Mouse (Mus musculus): ENCODE data around the gene Olfr462. TPM values are rescaled to one million over a fixed set of nuclear protein-coding genes. Genes with fewer than 3 reads are reported as not detected.

Olfr462 gene
- polyA plus RNA-seq, 1 experiment from 2014 or later = not detected

GRCm38 (mm10) chr11:87841436-87841835, 50.6 kb downstream of the Olfr462 start:
- no peak for ATAC-seq (ENCODE audit: insufficient number of reproducible peaks, insufficient read depth, low FRiP score, low TSS enrichment)
- H3K27ac ChIP-seq = no peak overlapping the region
- no peak overlapping the region for H3K4me3 ChIP-seq
- no peaks in the 10 kb centered on the region for H3K27me3 ChIP-seq
- WGBS = 77% methylated on average over 3 of the region's 3 CpGs
- H3K4me1 ChIP-seq = no peaks in the 10 kb centered on the region
- H3K36me3 ChIP-seq = no peaks in the 10 kb centered on the region
- no peak overlapping the region for H3K4me2 ChIP-seq (replicated peaks)
- no peaks in the 10 kb centered on the region for H3K9me3 ChIP-seq
- H3K9ac ChIP-seq = no peak overlapping the region

- Histone ChIP-seq H3K9ac (no peak overlapping the region), H3K36me3 (no peaks in the 10 kb centered on the region), H3K4me1 (no peaks in the 10 kb centered on the region), H3K4me3 (no peak overlapping the region), H3K9me3 (no peaks in the 10 kb centered on the region), H3K4me2 (replicated peaks) (no peak overlapping the region), H3K27ac (no peak overlapping the region), H3K27me3 (no peaks in the 10 kb centered on the region)
- WGBS = 78% methylated on average over 8 of the region's 8 CpGs
- no peak for ATAC-seq (ENCODE audit: insufficient number of reproducible peaks, insufficient read depth, low FRiP score, low TSS enrichment)
Measured at GRCm38 (mm10) chr11:87840676-87841075, 51.4 kb downstream of the Olfr462 start.

Other genes with a start within 250 kb of the Olfr462 start
- 4.5 and 5.5 TPM in 2 replicates for gene Rnf43, start 229.5 kb downstream of the Olfr462 start, polyA plus RNA-seq (2016; fragmentation: Nextera tagmentation; extraction: Ambion mirVana)
- gene Supt4a, start 154.7 kb downstream of the Olfr462 start, polyA plus RNA-seq (2016; fragmentation: Nextera tagmentation; extraction: Ambion mirVana) = 158 TPM in 2 replicates
- gene Tspoap1, start 131.7 kb downstream of the Olfr462 start, polyA plus RNA-seq (2016; fragmentation: Nextera tagmentation; extraction: Ambion mirVana) = 5.1 and 8.6 TPM in 2 replicates
- gene Mpo, start 98.7 kb downstream of the Olfr462 start, polyA plus RNA-seq (2016; fragmentation: Nextera tagmentation; extraction: Ambion mirVana) = 3.0 and 3.4 TPM in 2 replicates
- gene Lpo, start 64.0 kb downstream of the Olfr462 start, polyA plus RNA-seq (2016; fragmentation: Nextera tagmentation; extraction: Ambion mirVana) = 0.56 and 0.83 TPM in 2 replicates
- gene Mks1, start 39.1 kb downstream of the Olfr462 start, polyA plus RNA-seq (2016; fragmentation: Nextera tagmentation; extraction: Ambion mirVana) = 19.8 and 20.6 TPM in 2 replicates
- not detected in 2 replicates for gene Epx, start 16.7 kb downstream of the Olfr462 start, polyA plus RNA-seq (2016; fragmentation: Nextera tagmentation; extraction: Ambion mirVana)
- gene Olfr463, start 5.1 kb upstream of the Olfr462 start, polyA plus RNA-seq (2016; fragmentation: Nextera tagmentation; extraction: Ambion mirVana) = not detected in 2 replicates
- gene Olfr464, start 28.7 kb upstream of the Olfr462 start, polyA plus RNA-seq (2016; fragmentation: Nextera tagmentation; extraction: Ambion mirVana) = 0.10 TPM in 1 of 2 replicates, not detected in the other
- 25.5 and 28.2 TPM in 2 replicates for gene Dynll2, start 95.3 kb upstream of the Olfr462 start, polyA plus RNA-seq (2016; fragmentation: Nextera tagmentation; extraction: Ambion mirVana)
- 477 and 513 TPM in 2 replicates for gene Srsf1, start 155.1 kb upstream of the Olfr462 start, polyA plus RNA-seq (2016; fragmentation: Nextera tagmentation; extraction: Ambion mirVana)
- 59.0 and 59.8 TPM in 2 replicates for gene Vezf1, start 176.0 kb upstream of the Olfr462 start, polyA plus RNA-seq (2016; fragmentation: Nextera tagmentation; extraction: Ambion mirVana)
- gene Cuedc1, start 205.8 kb upstream of the Olfr462 start, polyA plus RNA-seq (2016; fragmentation: Nextera tagmentation; extraction: Ambion mirVana) = 36.4 and 42.0 TPM in 2 replicates